Mouse (Mus musculus): ENCODE results near the gene Klf9. TPM values are rescaled to one million over a fixed set of nuclear protein-coding genes. Genes with fewer than 3 reads are reported as not detected.

Klf9 gene
- polyA plus RNA-seq, 1 experiment from 2014 or later: 0.97 TPM

DNA sequence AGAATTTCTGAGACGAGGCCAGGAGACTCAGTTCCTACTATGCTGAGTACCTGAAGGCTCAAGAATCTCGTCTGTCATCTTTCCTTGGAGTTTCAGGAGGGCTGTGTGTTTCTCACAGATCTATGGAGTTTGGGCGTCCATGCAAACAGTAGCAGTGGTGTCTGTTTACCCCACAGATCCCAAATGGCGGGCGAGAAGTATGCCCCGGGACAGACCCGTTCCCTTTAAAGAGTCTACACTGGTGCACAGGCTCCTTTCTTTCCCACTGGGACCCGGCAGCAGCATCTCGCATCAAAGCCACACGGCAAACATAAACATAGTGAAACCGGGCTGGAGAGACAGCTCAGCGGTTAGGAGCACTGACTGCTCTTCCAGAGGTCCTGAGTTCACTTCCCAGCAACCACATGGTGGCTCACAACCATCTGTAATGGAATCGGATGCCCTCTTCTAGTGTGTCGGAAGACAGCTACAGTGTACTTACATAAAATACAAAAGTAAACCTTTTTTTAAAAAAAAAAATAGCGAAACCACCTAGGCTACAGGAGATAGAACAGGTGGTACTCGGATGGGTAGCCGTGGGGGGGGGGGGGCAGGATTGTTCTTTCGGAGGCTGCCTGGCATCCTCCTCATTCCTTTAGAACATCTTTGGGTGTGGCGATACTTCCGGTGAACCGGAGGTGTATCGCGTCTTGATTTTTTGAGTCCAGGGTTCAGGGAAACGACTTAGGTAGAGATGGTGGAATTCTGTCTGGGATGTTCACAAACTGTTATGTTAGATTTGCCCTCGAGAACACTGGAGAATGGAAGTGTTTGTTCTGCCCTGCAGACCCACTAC lies 12.0 kb downstream of the Klf9 start:
- no peak overlapping the region for H3K27ac ChIP-seq (ENCODE audit: low read depth, low read length)
- WGBS: 76% methylated on average over 25 of the region's 25 CpGs
- no peaks in the 10 kb centered on the region for H3K27me3 ChIP-seq (replicated peaks; ENCODE audit: control insufficient read depth, insufficient read depth, low read length)
- ATAC-seq (no peak), DNase-seq (ENCODE audit: low spot score) (no peak)
- H3K36me3 ChIP-seq (ENCODE audit: control insufficient read depth, insufficient read depth, low read length): no peaks in the 10 kb centered on the region
- H3K9me3 ChIP-seq (replicated peaks; ENCODE audit: control insufficient read depth, low read length): no peaks in the 10 kb centered on the region
- no peak overlapping the region for H3K4me2 ChIP-seq (ENCODE audit: low read length)
- no peak overlapping the region for H3K9ac ChIP-seq (ENCODE audit: low read length)
- H3K4me1 ChIP-seq (ENCODE audit: control insufficient read depth, insufficient read depth, low read length): no peaks in the 10 kb centered on the region
- H3K4me3 ChIP-seq (ENCODE audit: low read depth, low read length): no peak overlapping the region

DNA sequence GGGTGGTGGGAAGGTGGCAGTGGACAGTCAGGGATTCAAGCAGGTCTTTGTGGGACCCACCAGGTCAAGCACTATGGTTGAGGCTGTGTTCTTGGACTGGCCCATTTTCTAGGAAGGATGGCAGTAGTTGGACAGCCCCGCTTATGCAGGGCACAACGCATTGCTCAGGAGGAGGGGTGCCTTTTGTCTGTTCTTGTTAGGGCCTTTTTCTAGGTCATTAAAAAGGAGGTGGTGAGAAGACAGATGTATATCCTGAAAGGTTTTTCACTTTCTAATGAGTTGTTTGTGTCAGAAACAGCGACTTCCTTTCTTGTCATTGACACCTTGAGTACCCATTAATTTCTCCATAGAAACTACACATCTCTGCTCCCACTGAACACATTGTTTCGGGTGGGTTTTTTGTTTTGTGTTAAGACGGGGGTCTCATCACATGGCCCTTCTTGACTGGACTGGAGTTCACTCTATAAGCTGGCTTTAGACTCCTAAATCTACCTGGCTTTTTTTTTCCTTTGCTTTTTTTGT lies 12.6 kb downstream of the Klf9 start:
- no peak overlapping the region for H3K4me2 ChIP-seq (ENCODE audit: low read length)
- no peaks in the 10 kb centered on the region for H3K36me3 ChIP-seq (ENCODE audit: control insufficient read depth, insufficient read depth, low read length)
- 38% methylated on average over 5 of the region's 5 CpGs for WGBS
- no peak overlapping the region for H3K27ac ChIP-seq (ENCODE audit: low read depth, low read length)
- no peaks in the 10 kb centered on the region for H3K27me3 ChIP-seq (replicated peaks; ENCODE audit: control insufficient read depth, insufficient read depth, low read length)
- ATAC-seq (no peak), DNase-seq (ENCODE audit: low spot score) (no peak)
- H3K4me3 ChIP-seq (ENCODE audit: low read depth, low read length): no peak overlapping the region
- no peaks in the 10 kb centered on the region for H3K9me3 ChIP-seq (replicated peaks; ENCODE audit: control insufficient read depth, low read length)
- H3K4me1 ChIP-seq (ENCODE audit: control insufficient read depth, insufficient read depth, low read length): no peaks in the 10 kb centered on the region
- no peak overlapping the region for H3K9ac ChIP-seq (ENCODE audit: low read length)

DNA sequence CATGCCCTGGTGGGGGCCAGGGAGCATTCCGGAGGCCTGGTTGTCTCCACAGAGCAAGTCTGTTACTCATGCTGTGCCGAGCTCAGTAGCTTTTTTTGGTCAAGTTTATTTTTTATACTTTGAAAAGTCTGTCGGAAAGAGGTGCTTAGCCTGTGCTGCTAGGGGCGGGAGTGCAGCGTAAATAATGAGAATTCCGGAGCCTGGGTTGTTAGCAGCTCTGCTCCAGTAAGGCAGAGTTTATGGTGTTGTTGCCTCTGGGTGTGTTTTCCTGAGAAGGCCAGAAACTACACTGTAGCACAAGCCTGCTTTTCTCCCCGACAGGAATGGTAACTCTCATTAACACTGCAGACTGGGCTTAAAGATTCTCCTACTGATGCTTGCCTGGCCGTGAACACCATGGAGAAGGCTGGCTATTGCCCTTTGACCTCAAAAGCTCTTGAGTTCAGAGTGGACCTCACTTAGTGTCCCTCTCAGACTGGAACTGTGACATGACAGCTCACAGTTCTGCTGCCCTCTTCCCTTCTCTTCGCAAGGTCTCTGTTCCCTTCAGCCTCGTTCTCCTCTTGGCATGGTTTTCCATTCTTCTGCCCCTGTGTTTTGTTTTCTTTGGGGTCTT lies 18.9 kb downstream of the Klf9 start:
- WGBS: 82% methylated on average over 10 of the region's 10 CpGs

DNA sequence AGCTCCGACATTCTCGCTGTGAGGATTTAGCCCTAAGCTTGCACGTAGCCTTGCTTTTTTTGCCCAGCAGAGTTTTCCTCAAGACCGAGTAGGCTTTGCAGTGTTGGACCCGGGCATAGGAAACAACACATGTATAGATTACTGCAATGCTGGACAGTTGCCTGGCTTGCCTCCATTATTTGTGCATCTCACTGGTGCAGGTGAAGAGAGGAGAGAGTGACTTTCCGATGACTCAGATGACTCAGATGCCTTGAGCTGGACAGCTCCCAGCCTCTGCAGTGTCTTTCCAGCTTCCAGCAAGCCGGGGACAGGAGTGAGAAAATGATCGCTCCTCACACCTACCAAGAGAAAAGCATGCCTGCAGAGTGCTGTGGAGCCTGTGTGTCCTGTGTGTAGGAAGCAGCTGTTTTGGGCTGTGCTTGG lies 21.4 kb downstream of the Klf9 start:
- no peak for DNase-seq (ENCODE audit: low spot score)
- no peak for ATAC-seq

More for the DNA sequence above, 18.9 kb downstream of the Klf9 start:
- no peaks in the 10 kb centered on the region for H3K36me3 ChIP-seq (ENCODE audit: control insufficient read depth, insufficient read depth, low read length)
- no peak for ATAC-seq
- H3K27me3 ChIP-seq (replicated peaks; ENCODE audit: control insufficient read depth, insufficient read depth, low read length): no peaks in the 10 kb centered on the region
- H3K9ac ChIP-seq (ENCODE audit: low read length): no peak overlapping the region
- no peak overlapping the region for H3K27ac ChIP-seq (ENCODE audit: low read depth, low read length)
- H3K4me3 ChIP-seq (ENCODE audit: low read depth, low read length): no peak overlapping the region
- no peak for DNase-seq (ENCODE audit: low spot score)
- no peaks in the 10 kb centered on the region for H3K4me1 ChIP-seq (ENCODE audit: control insufficient read depth, insufficient read depth, low read length)
- no peak overlapping the region for H3K4me2 ChIP-seq (ENCODE audit: low read length)
- H3K9me3 ChIP-seq (replicated peaks; ENCODE audit: control insufficient read depth, low read length): no peaks in the 10 kb centered on the region

DNA sequence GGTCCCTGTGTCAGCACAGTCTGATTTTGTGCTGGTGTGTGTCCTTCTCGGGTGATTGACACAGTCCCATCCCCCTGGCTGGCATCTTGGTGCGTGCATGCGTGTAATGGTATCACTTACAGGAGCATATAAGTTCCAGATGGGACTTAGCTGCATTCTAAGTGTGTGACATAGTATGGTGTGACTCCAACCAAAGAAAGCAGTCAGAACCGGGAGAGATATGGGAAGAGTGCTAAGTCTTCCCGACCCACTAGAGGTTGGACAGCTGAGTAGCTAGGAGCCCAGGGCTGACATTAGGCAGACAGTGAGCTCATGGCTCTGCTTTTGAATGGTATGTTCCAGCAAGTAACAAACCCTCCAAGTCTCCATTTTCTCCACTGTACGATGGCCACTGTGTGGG lies 21.9 kb downstream of the Klf9 start:
- Histone ChIP-seq H3K9me3 (replicated peaks; ENCODE audit: control insufficient read depth, low read length) (no peaks in the 10 kb centered on the region), H3K36me3 (ENCODE audit: control insufficient read depth, insufficient read depth, low read length) (no peaks in the 10 kb centered on the region), H3K4me1 (ENCODE audit: control insufficient read depth, insufficient read depth, low read length) (no peaks in the 10 kb centered on the region), H3K4me3 (ENCODE audit: low read depth, low read length) (no peak overlapping the region), H3K27ac (ENCODE audit: low read depth, low read length) (no peak overlapping the region), H3K9ac (ENCODE audit: low read length) (no peak overlapping the region), H3K4me2 (ENCODE audit: low read length) (no peak overlapping the region), H3K27me3 (replicated peaks; ENCODE audit: control insufficient read depth, insufficient read depth, low read length) (no peaks in the 10 kb centered on the region)
- DNase-seq (ENCODE audit: low spot score) (no peak), ATAC-seq (no peak)
- 80% methylated on average over 6 of the region's 6 CpGs for WGBS

More for the DNA sequence above, 21.4 kb downstream of the Klf9 start:
- Histone ChIP-seq H3K9me3 (replicated peaks; ENCODE audit: control insufficient read depth, low read length) (no peaks in the 10 kb centered on the region), H3K4me2 (ENCODE audit: low read length) (no peak overlapping the region), H3K4me3 (ENCODE audit: low read depth, low read length) (no peak overlapping the region), H3K4me1 (ENCODE audit: control insufficient read depth, insufficient read depth, low read length) (no peaks in the 10 kb centered on the region), H3K36me3 (ENCODE audit: control insufficient read depth, insufficient read depth, low read length) (no peaks in the 10 kb centered on the region), H3K27me3 (replicated peaks; ENCODE audit: control insufficient read depth, insufficient read depth, low read length) (no peaks in the 10 kb centered on the region), H3K9ac (ENCODE audit: low read length) (no peak overlapping the region), H3K27ac (ENCODE audit: low read depth, low read length) (no peak overlapping the region)
- WGBS: 12% methylated on average over 8 of the region's 8 CpGs

DNA sequence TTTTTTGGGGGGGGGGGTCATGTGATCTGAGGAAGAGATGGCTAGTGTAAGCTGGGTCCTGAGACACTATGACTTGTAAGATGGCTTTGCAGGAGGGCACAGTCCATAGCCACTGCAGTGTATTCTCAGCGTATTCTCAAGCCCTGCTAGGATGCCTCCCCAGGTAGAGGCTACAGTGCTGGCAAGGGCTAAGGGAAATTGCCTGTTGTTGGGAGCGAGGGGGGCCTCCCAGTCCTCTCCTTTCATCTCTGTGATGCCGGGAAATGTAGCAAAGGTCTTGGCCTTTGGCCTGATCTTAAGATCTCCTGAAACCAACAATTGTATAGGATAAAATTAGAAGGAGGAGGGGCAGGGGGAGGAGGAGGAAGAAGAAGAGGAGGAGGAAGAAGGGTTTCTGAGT lies 22.3 kb downstream of the Klf9 start:
- no peak for ATAC-seq
- no peaks in the 10 kb centered on the region for H3K4me1 ChIP-seq (ENCODE audit: control insufficient read depth, insufficient read depth, low read length)
- no peaks in the 10 kb centered on the region for H3K36me3 ChIP-seq (ENCODE audit: control insufficient read depth, insufficient read depth, low read length)
- no peak overlapping the region for H3K4me2 ChIP-seq (ENCODE audit: low read length)
- DNase-seq (ENCODE audit: low spot score): no peak
- no peak overlapping the region for H3K9ac ChIP-seq (ENCODE audit: low read length)
- no peak overlapping the region for H3K4me3 ChIP-seq (ENCODE audit: low read depth, low read length)
- no peak overlapping the region for H3K27ac ChIP-seq (ENCODE audit: low read depth, low read length)
- WGBS: 61% methylated on average over 3 of the region's 3 CpGs
- no peaks in the 10 kb centered on the region for H3K27me3 ChIP-seq (replicated peaks; ENCODE audit: control insufficient read depth, insufficient read depth, low read length)
- no peaks in the 10 kb centered on the region for H3K9me3 ChIP-seq (replicated peaks; ENCODE audit: control insufficient read depth, low read length)

DNA sequence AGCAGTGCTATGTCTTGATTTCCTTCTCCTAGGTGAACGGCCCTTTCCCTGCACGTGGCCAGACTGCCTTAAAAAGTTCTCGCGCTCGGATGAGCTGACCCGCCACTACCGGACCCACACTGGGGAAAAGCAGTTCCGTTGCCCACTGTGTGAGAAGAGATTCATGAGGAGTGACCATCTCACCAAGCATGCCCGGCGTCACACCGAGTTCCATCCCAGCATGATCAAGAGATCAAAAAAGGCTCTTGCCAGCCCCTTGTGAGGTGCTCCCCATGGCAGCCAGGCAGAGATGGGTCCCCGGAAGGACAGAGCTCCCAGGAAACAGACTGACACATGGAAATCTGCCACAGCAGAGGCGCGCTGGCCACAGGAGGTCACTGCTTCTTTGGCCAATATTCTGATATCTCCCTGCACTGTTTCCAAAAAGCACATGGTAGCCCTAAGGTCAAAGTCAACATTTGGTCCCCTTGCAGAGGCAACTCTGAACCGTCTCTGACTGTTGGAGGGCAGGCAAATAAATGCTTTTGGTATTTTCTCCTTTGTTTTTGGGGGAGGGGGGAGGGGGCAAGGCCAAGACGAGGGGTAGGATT lies 23.7 kb downstream of the Klf9 start:
- Histone ChIP-seq H3K27ac (ENCODE audit: low read depth, low read length) (no peak overlapping the region), H3K4me3 (ENCODE audit: low read depth, low read length) (no peak overlapping the region), H3K36me3 (ENCODE audit: control insufficient read depth, insufficient read depth, low read length) (no peaks in the 10 kb centered on the region), H3K4me1 (ENCODE audit: control insufficient read depth, insufficient read depth, low read length) (no peaks in the 10 kb centered on the region), H3K4me2 (ENCODE audit: low read length) (no peak overlapping the region), H3K9ac (ENCODE audit: low read length) (no peak overlapping the region), H3K9me3 (replicated peaks; ENCODE audit: control insufficient read depth, low read length) (no peaks in the 10 kb centered on the region), H3K27me3 (replicated peaks; ENCODE audit: control insufficient read depth, insufficient read depth, low read length) (no peaks in the 10 kb centered on the region)
- 92% methylated on average over 16 of the region's 16 CpGs for WGBS
- DNase-seq (ENCODE audit: low spot score): no peak
- ATAC-seq: no peak

DNA sequence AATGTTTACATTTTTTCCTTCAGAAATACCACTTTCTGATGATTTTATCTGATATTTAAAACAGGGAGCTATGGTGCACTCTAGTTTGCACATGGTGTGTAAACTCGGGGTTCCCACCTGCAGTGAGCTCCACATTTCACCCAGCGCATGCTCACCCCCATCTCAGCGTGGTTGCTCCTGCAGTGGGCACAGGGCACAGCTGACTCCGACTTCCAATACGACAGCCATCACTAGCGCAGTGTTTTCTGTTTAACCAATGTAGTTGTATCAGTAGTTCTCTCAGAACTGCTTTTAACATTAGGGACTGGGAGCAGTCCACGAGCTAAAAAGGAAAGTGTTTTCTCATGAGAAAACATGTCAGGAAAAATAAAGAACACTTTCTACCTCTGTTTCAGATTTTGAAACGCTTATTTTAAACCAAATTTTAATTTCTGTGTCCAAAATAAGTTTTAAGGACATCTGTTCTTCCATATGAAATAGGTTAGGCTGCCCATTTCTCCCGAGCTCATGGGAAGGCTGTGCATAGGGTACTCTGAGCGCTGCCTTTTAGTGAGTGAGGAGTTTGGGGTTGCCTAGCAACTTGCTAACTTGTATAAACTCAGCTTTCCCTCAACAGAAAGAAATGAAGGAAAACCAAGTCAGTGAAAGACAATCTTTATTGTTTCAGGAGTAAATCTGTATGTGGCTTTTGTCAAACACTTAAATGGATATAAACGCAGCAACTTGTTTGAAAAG lies 25.7 kb downstream of the Klf9 start:
- H3K4me1 ChIP-seq (ENCODE audit: control insufficient read depth, insufficient read depth, low read length): no peaks in the 10 kb centered on the region
- no peaks in the 10 kb centered on the region for H3K27me3 ChIP-seq (replicated peaks; ENCODE audit: control insufficient read depth, insufficient read depth, low read length)
- WGBS: 68% methylated on average over 11 of the region's 11 CpGs
- DNase-seq (ENCODE audit: low spot score) (peak; percentile 22), ATAC-seq (no peak)
- H3K36me3 ChIP-seq (ENCODE audit: control insufficient read depth, insufficient read depth, low read length): no peaks in the 10 kb centered on the region
- no peak overlapping the region for H3K9ac ChIP-seq (ENCODE audit: low read length)
- no peaks in the 10 kb centered on the region for H3K9me3 ChIP-seq (replicated peaks; ENCODE audit: control insufficient read depth, low read length)
- H3K4me3 ChIP-seq (ENCODE audit: low read depth, low read length): no peak overlapping the region
- H3K27ac ChIP-seq (ENCODE audit: low read depth, low read length): no peak overlapping the region
- H3K4me2 ChIP-seq (ENCODE audit: low read length): no peak overlapping the region
